Mouse (Mus musculus) mature B cell (primary cell): ENCODE data around the gene Ikzf1.

Experiments used
- in situ Hi-C: fragments of 300-500 bp; cut with MboI; formaldehyde crosslinking; loops from 2 replicates; pipeline ENCODE4 v1.14.3; 2019

Ikzf1 gene

DNA sequence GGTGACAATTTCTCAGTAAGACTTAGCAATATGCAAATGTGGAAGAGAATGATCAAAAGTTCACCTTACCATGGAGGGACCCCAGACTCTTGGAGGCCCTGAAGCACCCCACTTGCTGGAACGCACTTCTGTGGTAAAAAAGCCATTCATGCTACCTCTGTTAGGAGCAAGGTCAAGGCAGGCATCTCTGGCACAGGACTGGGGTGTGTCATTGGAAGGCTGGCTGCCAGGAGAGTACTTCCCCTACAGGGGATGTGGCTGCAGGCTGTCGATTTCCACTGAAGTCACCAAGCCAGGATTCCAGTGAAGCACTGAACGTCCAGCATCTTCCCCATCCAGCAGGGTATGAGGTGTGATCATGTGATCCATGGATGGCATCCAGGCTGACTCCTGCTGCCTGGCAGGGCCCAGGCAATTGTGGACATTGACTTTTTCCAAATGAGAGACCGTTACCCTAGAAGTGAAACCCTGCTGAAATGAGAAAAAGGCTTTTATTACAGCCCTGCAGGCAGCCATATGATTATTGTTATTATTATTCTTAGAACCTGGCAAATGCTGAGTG is 32.9 kb downstream of the Ikzf1 start:
- in situ Hi-C loops, result no loop called here

DNA sequence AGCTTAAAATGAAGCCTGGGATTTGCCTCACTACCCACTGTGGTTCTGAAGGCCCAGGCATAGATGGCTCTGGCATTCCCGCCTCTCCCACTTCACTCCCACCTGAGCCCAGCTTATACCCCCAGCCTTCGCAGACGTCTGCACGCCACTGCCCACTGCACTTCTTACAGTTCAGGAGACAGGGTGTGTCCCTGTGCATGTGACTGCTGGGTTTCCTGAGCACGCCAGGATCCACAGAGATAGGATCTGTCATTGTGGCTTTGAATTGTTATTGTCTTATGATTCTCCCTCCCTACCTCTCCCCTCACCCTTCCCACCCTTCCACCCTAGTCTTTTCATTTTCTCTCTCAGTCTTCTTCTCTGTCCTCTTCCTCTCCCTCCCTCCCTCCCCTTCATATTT is 34.9 kb downstream of the Ikzf1 start:
- in situ Hi-C loops, result no loop called here

DNA sequence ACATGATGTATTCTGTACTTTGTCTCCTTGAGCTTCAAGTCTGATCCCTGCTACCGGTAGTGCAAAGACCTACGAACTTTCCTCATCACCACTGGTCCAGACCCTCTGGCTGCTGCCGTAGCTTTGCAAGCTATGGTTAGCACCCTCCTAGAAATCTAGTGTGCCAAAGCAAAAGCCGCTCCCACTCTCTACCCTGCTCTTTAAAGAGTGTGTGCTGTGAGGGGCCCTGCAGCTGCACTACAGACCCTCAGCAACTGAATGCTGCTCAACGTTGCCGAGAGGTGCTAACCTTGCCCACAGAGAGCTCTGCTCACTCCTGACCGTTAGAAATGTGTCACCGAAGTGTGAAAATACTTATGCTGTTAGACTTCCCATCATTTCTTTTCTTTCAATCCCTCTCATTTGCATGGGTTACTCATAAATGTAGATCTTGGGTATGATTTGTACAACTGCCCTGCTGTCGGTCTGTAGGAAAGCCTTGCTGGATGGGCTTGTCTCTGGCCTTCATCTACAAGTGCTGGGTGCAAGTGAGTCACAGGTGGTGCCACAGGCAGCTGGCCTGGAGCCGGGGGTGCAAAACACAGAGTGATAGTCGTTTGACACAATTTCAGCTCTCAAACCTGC is 40.6 kb downstream of the Ikzf1 start:
- in situ Hi-C loops, result no loop called here

- in situ Hi-C loops, result no loop called here
Observed at GRCm38 (mm10) chr11:11725876-11726525, 41.2 kb downstream of the Ikzf1 start.

GRCm38 (mm10) chr11:11726807-11727276 is 42.0 kb downstream of the Ikzf1 start:
- in situ Hi-C loops, result no loop called here

DNA sequence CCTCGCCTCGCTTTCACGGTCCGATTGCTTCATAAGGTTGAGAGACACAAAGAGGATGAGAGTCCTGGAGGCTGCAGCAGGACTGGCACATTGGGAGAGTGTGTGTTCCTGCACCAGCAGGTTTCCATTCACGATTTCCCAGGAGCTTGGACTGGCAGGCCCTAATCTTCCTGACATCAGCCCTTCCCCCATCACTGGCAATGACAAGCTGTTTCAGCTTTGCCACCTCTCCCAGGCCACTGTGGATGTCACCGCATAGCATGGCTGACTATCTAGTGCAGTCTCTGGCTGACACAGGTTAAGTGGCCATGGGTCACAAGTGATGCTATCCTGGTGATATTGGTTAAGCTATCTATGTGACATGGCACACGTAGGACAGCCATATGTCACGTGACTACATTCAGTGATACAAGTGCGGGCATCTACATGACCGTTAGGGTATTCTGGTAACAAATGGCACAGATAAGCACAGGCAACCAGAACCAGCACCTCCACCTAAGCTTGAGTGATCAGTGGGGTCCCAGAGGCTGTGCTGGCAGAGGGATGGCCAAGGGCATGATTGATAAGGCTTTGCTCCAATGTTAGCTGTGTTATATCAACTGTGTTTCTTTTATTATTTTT is 43.2 kb downstream of the Ikzf1 start:
- in situ Hi-C loops, result no loop called here

DNA sequence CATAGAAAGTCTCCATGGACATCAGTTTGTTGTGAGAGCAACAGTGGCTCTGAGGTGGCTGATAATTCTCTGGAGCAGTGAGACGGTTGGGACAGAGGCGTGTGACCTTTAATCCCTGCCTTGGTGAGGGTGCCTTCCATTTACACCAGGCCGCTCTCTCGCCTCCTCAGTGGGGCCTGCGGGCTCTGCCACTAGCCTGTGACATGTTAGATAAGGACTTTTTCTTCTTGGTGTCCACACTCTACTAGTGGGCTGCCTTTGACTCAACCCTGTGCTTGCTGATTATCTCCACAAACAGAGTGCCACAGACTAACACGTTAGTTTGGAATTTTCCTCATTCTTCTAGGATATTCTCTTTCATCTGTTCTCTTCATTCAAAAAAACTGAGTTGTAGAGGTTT is 44.4 kb downstream of the Ikzf1 start:
- in situ Hi-C loops, result no loop called here

DNA sequence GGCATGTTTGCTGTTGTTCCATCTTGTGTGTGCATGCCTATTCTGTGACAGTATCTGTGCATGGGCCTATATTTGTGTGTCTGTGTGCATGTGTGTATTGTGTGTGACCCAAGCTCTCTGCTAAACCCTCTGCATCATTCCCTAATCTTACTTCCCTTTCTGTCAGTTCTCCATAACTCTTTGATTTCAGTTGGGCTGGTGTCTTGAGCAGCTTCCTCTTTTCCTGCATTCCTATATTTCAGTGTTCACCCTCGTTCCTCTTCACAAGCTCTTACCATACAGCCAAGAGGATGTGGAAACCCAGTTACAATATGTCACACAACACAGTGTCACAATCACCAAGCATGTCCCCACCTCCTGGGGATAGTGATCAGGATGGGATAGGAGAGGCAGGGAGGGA is 45.3 kb downstream of the Ikzf1 start:
- in situ Hi-C loops, result no loop called here

DNA sequence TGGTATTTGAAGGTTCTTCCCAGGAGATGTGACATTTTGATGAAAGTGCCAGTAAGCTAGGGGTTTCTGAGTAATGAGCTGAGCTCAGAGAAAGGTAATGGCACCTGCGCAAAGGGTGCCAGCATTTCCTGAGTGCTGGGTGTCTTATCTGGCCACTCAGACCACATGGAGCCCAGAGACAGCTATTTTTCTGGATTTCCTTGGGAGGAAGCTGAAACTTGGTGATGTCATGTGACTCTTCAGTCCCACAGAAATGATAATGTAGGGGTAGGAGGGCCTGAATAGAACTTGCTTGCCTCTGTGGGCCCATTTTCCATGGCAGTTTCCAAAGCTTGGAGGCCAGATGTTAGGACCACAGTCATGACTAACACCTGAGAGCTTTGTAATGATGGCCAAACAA is 46.9 kb downstream of the Ikzf1 start:
- in situ Hi-C loops, result no loop called here

GRCm38 (mm10) chr11:11732972-11733770 is 48.4 kb downstream of the Ikzf1 start:
- in situ Hi-C loops, result no loop called here

- in situ Hi-C loops, result no loop called here
Observed at GRCm38 (mm10) chr11:11735155-11735554, 50.4 kb downstream of the Ikzf1 start.

- in situ Hi-C loops, result no loop called here
Observed at GRCm38 (mm10) chr11:11736948-11737347, 52.1 kb downstream of the Ikzf1 start.

- in situ Hi-C loops, result no loop called here
Observed at GRCm38 (mm10) chr11:11737562-11737961, 52.8 kb downstream of the Ikzf1 start.

DNA sequence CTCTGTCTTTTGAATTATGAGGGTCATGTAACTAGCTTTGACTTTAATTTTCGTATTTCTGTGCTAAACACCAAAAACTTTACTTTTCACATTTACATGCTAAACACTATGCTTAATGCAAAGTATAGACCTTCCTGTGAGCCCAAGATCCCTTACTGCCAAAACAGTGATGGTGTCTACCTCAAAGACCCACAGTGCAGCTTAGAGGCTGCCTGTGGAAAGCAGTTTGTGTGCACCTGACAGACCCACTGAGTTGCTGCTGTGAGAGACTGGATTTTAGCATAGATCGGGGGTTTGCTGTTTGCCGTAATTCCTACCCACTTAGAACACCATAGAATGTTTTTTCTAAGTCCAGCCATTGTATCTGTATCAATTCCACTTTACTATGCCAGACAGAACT is 54.3 kb downstream of the Ikzf1 start:
- in situ Hi-C loops, result no loop called here

GRCm38 (mm10) chr11:11740603-11741002 is 55.8 kb downstream of the Ikzf1 start:
- in situ Hi-C loops, result no loop called here

DNA sequence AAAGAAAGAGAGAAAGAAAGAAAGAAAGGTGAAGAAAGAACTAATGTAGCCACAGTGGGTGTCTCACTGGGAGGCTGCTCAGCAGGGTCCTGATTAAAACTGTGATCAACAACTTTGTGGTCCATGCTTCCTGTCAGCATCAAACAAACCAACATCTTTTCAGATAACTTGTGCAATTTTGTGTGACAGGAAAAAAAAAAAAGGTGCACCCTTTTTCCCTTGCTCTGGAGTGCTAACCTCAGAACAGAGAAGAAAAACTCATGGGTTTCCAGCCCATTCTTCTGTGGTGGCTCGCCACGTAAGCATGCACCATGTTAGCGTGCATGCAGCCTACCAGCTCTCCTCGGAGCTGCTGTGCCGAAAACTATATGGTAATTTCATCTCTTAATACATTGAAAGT is 56.8 kb downstream of the Ikzf1 start:
- in situ Hi-C loops, result no loop called here

DNA sequence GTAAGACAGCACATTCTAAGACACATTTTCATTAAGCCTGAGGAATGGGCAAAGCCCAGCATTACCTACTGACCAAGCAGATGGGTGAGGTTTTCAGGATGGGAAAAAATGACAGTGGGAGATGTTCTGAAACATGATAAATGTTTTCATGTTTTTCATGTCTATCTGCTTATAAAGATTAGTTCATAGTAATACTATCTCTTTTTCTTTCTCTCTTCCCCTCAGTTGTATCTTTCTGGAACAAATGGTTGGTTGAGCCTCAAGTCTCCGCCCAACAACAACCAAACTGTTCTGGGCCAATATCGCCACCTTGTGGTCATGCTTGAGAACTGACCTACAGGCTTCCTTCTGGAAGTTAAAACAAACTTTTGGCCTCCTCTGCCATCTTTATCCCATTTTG is 57.8 kb downstream of the Ikzf1 start:
- in situ Hi-C loops, result no loop called here

DNA sequence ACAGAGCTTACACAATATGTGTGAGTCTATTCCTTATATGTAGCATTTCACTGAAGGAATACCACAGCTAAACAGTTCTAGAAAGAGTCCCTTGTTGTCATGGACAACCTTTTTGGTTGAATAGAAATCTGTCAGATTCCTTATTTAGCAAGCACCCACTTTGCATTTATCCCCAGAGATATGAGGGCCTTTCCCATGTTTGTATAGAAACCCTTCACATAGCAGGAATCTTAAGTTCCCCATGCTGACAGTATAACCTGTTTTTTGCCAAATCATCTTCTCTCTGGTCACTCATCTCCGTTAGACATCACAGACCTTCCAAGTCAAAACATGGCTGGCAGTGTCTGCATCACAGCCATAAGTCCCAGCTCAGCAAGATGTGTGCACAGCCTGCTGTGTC is 59.4 kb downstream of the Ikzf1 start:
- in situ Hi-C loops, result no loop called here

DNA sequence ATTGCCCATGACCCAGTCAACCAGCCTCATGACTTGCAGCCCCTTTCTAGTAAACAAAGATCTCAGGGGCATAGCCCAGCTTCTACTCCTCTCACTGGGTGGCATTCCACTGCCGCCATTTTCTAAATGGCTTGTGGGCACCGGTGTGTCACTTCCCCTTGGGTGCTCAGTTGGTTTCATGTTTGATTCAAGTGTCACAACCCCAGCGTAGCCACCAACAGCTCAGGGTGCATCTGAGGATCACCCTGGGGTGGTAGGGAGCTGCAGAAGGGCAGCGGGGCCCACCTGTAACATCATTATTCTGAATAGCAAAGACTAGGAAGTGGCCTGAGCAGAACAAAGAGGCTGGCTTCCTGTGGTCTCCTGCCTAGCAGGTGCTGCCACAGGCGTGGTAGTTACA is 66.3 kb downstream of the Ikzf1 start:
- in situ Hi-C loops, result loop anchor here (5.0 kb wide), 1 partner anchor 36 kb away; no protein-coding TSS in a partner anchor

GRCm38 (mm10) chr11:11752859-11753258 is 68.1 kb downstream of the Ikzf1 start:
- in situ Hi-C loops, result loop anchor here (5.0 kb wide), 1 partner anchor 34 kb away; no protein-coding TSS in a partner anchor

DNA sequence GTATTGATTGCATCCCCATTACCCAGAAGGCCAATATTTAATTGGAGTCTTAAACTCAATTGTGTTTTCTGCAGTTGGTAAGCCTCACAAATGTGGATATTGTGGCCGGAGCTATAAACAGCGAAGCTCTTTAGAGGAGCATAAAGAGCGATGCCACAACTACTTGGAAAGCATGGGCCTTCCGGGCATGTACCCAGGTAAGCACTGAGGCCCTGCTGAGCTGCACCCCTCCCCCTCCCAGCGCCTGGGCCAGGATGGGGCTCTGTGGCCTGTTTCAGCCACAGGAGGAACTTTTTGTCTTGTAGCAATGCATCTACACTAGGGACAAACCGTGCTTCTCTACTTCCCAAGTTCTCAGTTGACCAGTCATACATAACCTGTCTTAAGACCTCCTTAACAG is 73.3 kb downstream of the Ikzf1 start:
- in situ Hi-C loops, result no loop called here

DNA sequence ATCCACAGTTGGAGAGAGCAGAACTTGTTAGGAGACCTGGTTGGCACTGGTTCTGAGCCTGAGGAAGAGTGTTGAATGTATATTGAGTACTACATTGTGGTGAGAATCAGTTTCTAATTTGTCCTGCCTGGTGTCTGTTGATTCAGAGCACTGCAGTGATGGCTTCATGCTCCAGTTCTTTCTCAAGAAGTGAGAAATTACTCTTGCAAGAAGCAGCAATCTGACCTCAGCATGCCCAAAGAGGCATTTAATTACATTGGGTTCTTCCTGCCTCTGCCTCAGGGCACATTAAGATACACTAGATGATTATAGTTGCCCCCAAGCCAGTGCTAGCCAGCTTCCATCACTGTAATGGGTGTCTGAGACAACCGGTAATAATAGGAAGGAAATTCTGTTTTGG is 74.1 kb downstream of the Ikzf1 start:
- in situ Hi-C loops, result no loop called here
